ENCODE assay signal across 14 mouse cellular contexts in genomic region chr8:45660570-45660969, GRCm38 (mm10).
DNase-seq lines count a peak whose midpoint lies in the region; ATAC-seq and TF ChIP-seq lines count a peak whose summit lies in the region.
"Had no signal": no experiment of that assay in that cellular context is flagged by ENCODE, and none has a peak within 500 bp of the region (broad histone marks: within the 10 kb centered on the region; RNA-seq: fewer than 3 reads in every experiment).

No protein-coding gene starts in this region.

- H3K4me3 ChIP-seq in kidney, adult 2 months (ENCODE audit: insufficient read depth, low read depth, low read length), result peak overlapping the region; percentile 0; the same call in 1 of the 2 replicates
- no peak overlapping the region for H3K4me3 ChIP-seq in kidney, embryonic 14.5 days (ENCODE audit: low read length)
- H3K4me3 ChIP-seq in heart, embryonic 11.5 days (ENCODE audit: low read depth, low read length), result peak overlapping the region; percentile 57
- no peak overlapping the region for H3K4me3 ChIP-seq in limb, embryonic 15.5 days
- H3K4me3 ChIP-seq: hindbrain, embryonic 13.5 days; liver, embryonic 13.5 days; neural tube, embryonic 12.5 days had no signal

- no peaks in the 10 kb centered on the region for H3K9me3 ChIP-seq in kidney, embryonic 14.5 days (ENCODE audit: control insufficient read depth, low read length)
- H3K9me3 ChIP-seq in heart, embryonic 11.5 days (replicated peaks; ENCODE audit: control insufficient read depth, low read length), result no peaks in the 10 kb centered on the region
- no peaks in the 10 kb centered on the region for H3K9me3 ChIP-seq in limb, embryonic 15.5 days
- H3K9me3 ChIP-seq: hindbrain, embryonic 13.5 days; liver, embryonic 13.5 days; neural tube, embryonic 12.5 days had no signal

- no peaks in the 10 kb centered on the region for H3K4me1 ChIP-seq in kidney, adult 2 months (ENCODE audit: control insufficient read depth, insufficient read depth, low read length)
- peaks cover 17% of the 10 kb centered on the region for H3K4me1 ChIP-seq in kidney, embryonic 14.5 days (ENCODE audit: control insufficient read depth, insufficient read depth, low read length)
- H3K4me1 ChIP-seq in heart, embryonic 11.5 days (ENCODE audit: control insufficient read depth, insufficient read depth, low read length), result peaks cover 15% of the 10 kb centered on the region
- H3K4me1 ChIP-seq in limb, embryonic 15.5 days, result peaks cover 8% of the 10 kb centered on the region; the same call in 1 of the 2 replicates
- H3K4me1 ChIP-seq: liver, embryonic 13.5 days; neural tube, embryonic 12.5 days had no signal

- no peak overlapping the region for H3K9ac ChIP-seq in kidney, embryonic 14.5 days (ENCODE audit: low read depth, low read length)
- peak overlapping the region; percentile 86 for H3K9ac ChIP-seq in heart, embryonic 11.5 days (ENCODE audit: low read depth, low read length)
- H3K9ac ChIP-seq in limb, embryonic 15.5 days, result 0 out of 2 replicates have a peak overlapping the region, but pooled peaks have one; percentile 14
- H3K9ac ChIP-seq: hindbrain, embryonic 13.5 days; liver, embryonic 13.5 days; neural tube, embryonic 12.5 days had no signal

- peak; percentile 20 for DNase-seq in kidney, adult 2 months
- DNase-seq in heart, postnatal 36 days, result peak; percentile 30 to 31
- DNase-seq in cerebellum, adult 9-11 months, result no peak
- no peak for DNase-seq in cerebellum, postnatal 36 days
- no peak for DNase-seq in ovary, postnatal 36 days (ENCODE audit: low spot score)
- DNase-seq: embryo, embryonic 11 days; liver, embryonic 13.5 days; right cerebral cortex, postnatal 25 days; thymus, adult 18-20 months had no signal

- intact Hi-C loops in heart, postnatal 36 days (cut with DNase I), result loop anchor here (2.0 to 10.0 kb wide), 2 partner anchors 32 to 104 kb away; no protein-coding TSS in a partner anchor

- no peak for TF ChIP-seq CTCF in kidney, adult 2 months (conservative IDR thresholded peaks at IDR 0.05; ENCODE audit: insufficient read depth, insufficient read length, low read depth, low read length)

- H3K36me3 ChIP-seq in kidney, adult 2 months (ENCODE audit: control insufficient read depth, insufficient read depth, low read length), result no peaks in the 10 kb centered on the region
- no peaks in the 10 kb centered on the region for H3K36me3 ChIP-seq in kidney, embryonic 14.5 days (ENCODE audit: control insufficient read depth, insufficient read depth, low read length)
- H3K36me3 ChIP-seq in heart, embryonic 11.5 days (ENCODE audit: control insufficient read depth, insufficient read depth, low read length), result no peaks in the 10 kb centered on the region
- no peaks in the 10 kb centered on the region for H3K36me3 ChIP-seq in limb, embryonic 15.5 days
- H3K36me3 ChIP-seq: liver, embryonic 13.5 days had no signal

- no peaks in the 10 kb centered on the region for H3K27me3 ChIP-seq in kidney, adult 2 months (replicated peaks; ENCODE audit: control insufficient read depth, insufficient read depth, low read length)
- no peaks in the 10 kb centered on the region for H3K27me3 ChIP-seq in kidney, embryonic 14.5 days (ENCODE audit: control insufficient read depth, insufficient read depth, low read length)
- no peaks in the 10 kb centered on the region for H3K27me3 ChIP-seq in heart, embryonic 11.5 days (ENCODE audit: control insufficient read depth, insufficient read depth, low read length)
- no peaks in the 10 kb centered on the region for H3K27me3 ChIP-seq in limb, embryonic 15.5 days
- H3K27me3 ChIP-seq: hindbrain, embryonic 13.5 days; liver, embryonic 13.5 days; neural tube, embryonic 12.5 days had no signal

- H3K27ac ChIP-seq in kidney, adult 2 months (ENCODE audit: insufficient read depth, low read depth, low read length), result no peak overlapping the region
- H3K27ac ChIP-seq in kidney, embryonic 14.5 days (ENCODE audit: low read depth, low read length), result no peak overlapping the region
- peak overlapping the region; percentile 82 for H3K27ac ChIP-seq in heart, embryonic 11.5 days (ENCODE audit: low read depth, low read length)
- peak overlapping the region; percentile 62; the same call in 1 of the 2 replicates for H3K27ac ChIP-seq in limb, embryonic 15.5 days
- H3K27ac ChIP-seq: hindbrain, embryonic 13.5 days; liver, embryonic 13.5 days; neural tube, embryonic 12.5 days had no signal

- TF ChIP-seq POLR2A in kidney, adult 2 months (IDR thresholded peaks at IDR 0.05; ENCODE audit: low read depth, low read length), result no peak

- no peak for ATAC-seq in kidney, embryonic 14.5 days (ENCODE audit: low FRiP score, low TSS enrichment)
- no peak for ATAC-seq in heart, embryonic 11.5 days (replicated peaks; ENCODE audit: insufficient number of reproducible peaks, low FRiP score, low TSS enrichment)
- ATAC-seq in limb, embryonic 15.5 days (ENCODE audit: insufficient number of reproducible peaks, low FRiP score, low TSS enrichment, low read depth), result no peak

- H3K4me2 ChIP-seq in kidney, embryonic 14.5 days (replicated peaks; ENCODE audit: low read depth, low read length), result no peak overlapping the region
- peak overlapping the region; percentile 74 for H3K4me2 ChIP-seq in heart, embryonic 11.5 days
- no peak overlapping the region; the same call in 1 of the 2 replicates for H3K4me2 ChIP-seq in limb, embryonic 15.5 days
- H3K4me2 ChIP-seq: hindbrain, embryonic 13.5 days; liver, embryonic 13.5 days; neural tube, embryonic 12.5 days had no signal

- WGBS in kidney, adult 2 months, result 31% methylated on average over 12 of the region's 12 CpGs
- WGBS in kidney, embryonic 14.5 days, result 56% methylated on average over 12 of the region's 12 CpGs
- 38% methylated on average over 12 of the region's 12 CpGs for WGBS in heart, embryonic 11.5 days (ENCODE audit: insufficient replicate concordance)
- 40% methylated on average over 12 of the region's 12 CpGs for WGBS in limb, embryonic 15.5 days

Comparison
In these comparisons a context has a peak if more than half of its experiments do, and no peak if none do; other contexts are left out.
1. H3K4me3 ChIP-seq: peak in kidney, adult 2 months (single experiment) and heart, embryonic 11.5 days (single experiment); none in kidney, embryonic 14.5 days (single experiment) and limb, embryonic 15.5 days (single experiment).
2. DNase-seq: peak in kidney, adult 2 months (single experiment) and heart, postnatal 36 days (2 of 2); none in cerebellum, adult 9-11 months (single experiment), cerebellum, postnatal 36 days (0 of 2) and ovary, postnatal 36 days (single experiment).
3. H3K27ac ChIP-seq: peak in heart, embryonic 11.5 days (single experiment) and limb, embryonic 15.5 days (single experiment); none in kidney, adult 2 months (single experiment) and kidney, embryonic 14.5 days (single experiment).